Comparison of ENCODE assay signal across 11 mouse cellular contexts in genomic region chr9:20653859-20654258, GRCm38 (mm10). TPM values are rescaled to one million over a fixed set of nuclear protein-coding genes. Genes with fewer than 3 reads are reported as not detected.
DNase-seq lines count a peak whose midpoint lies in the region; ATAC-seq and TF ChIP-seq lines count a peak whose summit lies in the region.
"Had no signal": no experiment of that assay in that cellular context is flagged by ENCODE, and none has a peak within 500 bp of the region (broad histone marks: within the 10 kb centered on the region; RNA-seq: fewer than 3 reads in every experiment).

No protein-coding gene starts in this region.

- peaks cover 32% of the 10 kb centered on the region for H3K36me3 ChIP-seq in forebrain, embryonic 15.5 days
- H3K36me3 ChIP-seq in forebrain, embryonic 16.5 days (ENCODE audit: control insufficient read depth, insufficient read depth), result peaks cover 8% of the 10 kb centered on the region
- peaks cover 10% of the 10 kb centered on the region for H3K36me3 ChIP-seq in lung, postnatal 0 days (ENCODE audit: insufficient read depth, low read length)
- H3K36me3 ChIP-seq in hindbrain, embryonic 15.5 days, result peaks cover 35% of the 10 kb centered on the region; the same call in 1 of the 2 replicates
- H3K36me3 ChIP-seq in midbrain, postnatal 0 days (ENCODE audit: insufficient read depth, low read length), result peaks cover 40% of the 10 kb centered on the region

- H3K9ac ChIP-seq in forebrain, embryonic 15.5 days (replicated peaks), result no peak overlapping the region
- H3K9ac ChIP-seq in forebrain, embryonic 16.5 days (replicated peaks; ENCODE audit: low read depth, low read length), result no peak overlapping the region
- H3K9ac ChIP-seq in lung, postnatal 0 days (replicated peaks; ENCODE audit: low read depth), result no peak overlapping the region
- no peak overlapping the region for H3K9ac ChIP-seq in hindbrain, embryonic 15.5 days
- H3K9ac ChIP-seq in midbrain, postnatal 0 days (replicated peaks; ENCODE audit: low read length, poor library complexity, severe bottlenecking), result no peak overlapping the region

- no peak for ATAC-seq in forebrain, embryonic 15.5 days (replicated peaks)
- no peak for ATAC-seq in forebrain, embryonic 16.5 days
- no peak for ATAC-seq in lung, postnatal 0 days
- ATAC-seq in hindbrain, embryonic 15.5 days (ENCODE audit: low FRiP score, low read depth), result no peak
- no peak for ATAC-seq in midbrain, postnatal 0 days (ENCODE audit: low FRiP score)

- peak; percentile 19; the same call in 1 of the 2 replicates for TF ChIP-seq CTCF in lung, postnatal 0 days (IDR thresholded peaks at IDR 0.05)
- TF ChIP-seq CTCF in midbrain, postnatal 0 days (IDR thresholded peaks at IDR 0.05), result peak; percentile 20; the same call in 1 of the 2 replicates

- H3K4me3 ChIP-seq in forebrain, embryonic 15.5 days, result 0 out of 2 replicates have a peak overlapping the region, but pooled peaks have one; percentile 93
- no peak overlapping the region for H3K4me3 ChIP-seq in forebrain, embryonic 16.5 days (replicated peaks; ENCODE audit: low read length)
- H3K4me3 ChIP-seq in lung, postnatal 0 days (ENCODE audit: low read depth, low read length), result no peak overlapping the region
- no peak overlapping the region for H3K4me3 ChIP-seq in hindbrain, embryonic 15.5 days
- no peak overlapping the region for H3K4me3 ChIP-seq in midbrain, postnatal 0 days (ENCODE audit: low read depth, low read length)

- no peak for DNase-seq in lung, postnatal 0 days (ENCODE audit: low spot score)
- DNase-seq in lung, postnatal 36 days, result no peak
- DNase-seq in midbrain, postnatal 0 days (ENCODE audit: low spot score), result no peak
- no peak for DNase-seq in urinary bladder, adult 18-20 months (ENCODE audit: low spot score in 2 of 2)
- DNase-seq in layer of hippocampus, adult 11-12 months (ENCODE audit: low spot score), result no peak
- DNase-seq: adrenal gland, postnatal 10 days; B cell, adult 2 months; kidney, postnatal 14 days had no signal

- H3K9me3 ChIP-seq in forebrain, embryonic 15.5 days, result no peaks in the 10 kb centered on the region
- no peaks in the 10 kb centered on the region for H3K9me3 ChIP-seq in forebrain, embryonic 16.5 days (ENCODE audit: control insufficient read depth, low read length)
- H3K9me3 ChIP-seq in lung, postnatal 0 days (ENCODE audit: low read length), result no peaks in the 10 kb centered on the region
- H3K9me3 ChIP-seq in hindbrain, embryonic 15.5 days, result no peaks in the 10 kb centered on the region
- no peaks in the 10 kb centered on the region for H3K9me3 ChIP-seq in midbrain, postnatal 0 days (ENCODE audit: low read length)

- no peaks in the 10 kb centered on the region for H3K27me3 ChIP-seq in forebrain, embryonic 15.5 days
- H3K27me3 ChIP-seq in forebrain, embryonic 16.5 days (replicated peaks; ENCODE audit: control insufficient read depth, insufficient read depth, low read length), result no peaks in the 10 kb centered on the region
- no peaks in the 10 kb centered on the region for H3K27me3 ChIP-seq in lung, postnatal 0 days (replicated peaks; ENCODE audit: insufficient read depth, low read length)
- H3K27me3 ChIP-seq in hindbrain, embryonic 15.5 days, result no peaks in the 10 kb centered on the region
- no peaks in the 10 kb centered on the region for H3K27me3 ChIP-seq in midbrain, postnatal 0 days (ENCODE audit: insufficient read depth, low read length)

- 91% methylated on average over 3 of the region's 3 CpGs for WGBS in forebrain, embryonic 15.5 days
- 89% methylated on average over 3 of the region's 3 CpGs for WGBS in forebrain, embryonic 16.5 days
- 88% methylated on average over 3 of the region's 3 CpGs for WGBS in lung, postnatal 0 days
- 95% methylated on average over 3 of the region's 3 CpGs for WGBS in hindbrain, embryonic 15.5 days
- 93% methylated on average over 3 of the region's 3 CpGs for WGBS in midbrain, postnatal 0 days

- no peak overlapping the region for H3K4me2 ChIP-seq in forebrain, embryonic 15.5 days (replicated peaks)
- H3K4me2 ChIP-seq in forebrain, embryonic 16.5 days (ENCODE audit: low read length), result no peak overlapping the region
- H3K4me2 ChIP-seq in lung, postnatal 0 days (replicated peaks; ENCODE audit: low read depth, low read length), result no peak overlapping the region
- peak overlapping the region; percentile 76; the same call in 1 of the 2 replicates for H3K4me2 ChIP-seq in hindbrain, embryonic 15.5 days
- H3K4me2 ChIP-seq in midbrain, postnatal 0 days (ENCODE audit: low read depth, low read length, poor library complexity, severe bottlenecking), result no peak overlapping the region

- no peak overlapping the region for H3K27ac ChIP-seq in forebrain, embryonic 15.5 days (replicated peaks)
- no peak overlapping the region for H3K27ac ChIP-seq in forebrain, embryonic 16.5 days (ENCODE audit: low read length)
- H3K27ac ChIP-seq in lung, postnatal 0 days (ENCODE audit: low read length), result no peak overlapping the region
- no peak overlapping the region for H3K27ac ChIP-seq in hindbrain, embryonic 15.5 days (replicated peaks)
- H3K27ac ChIP-seq in midbrain, postnatal 0 days (ENCODE audit: low read depth, low read length), result no peak overlapping the region

- peaks cover 42% of the 10 kb centered on the region for H3K4me1 ChIP-seq in forebrain, embryonic 15.5 days
- peaks cover 31% of the 10 kb centered on the region for H3K4me1 ChIP-seq in forebrain, embryonic 16.5 days (replicated peaks; ENCODE audit: control insufficient read depth, insufficient read depth, low read length)
- peaks cover 12% of the 10 kb centered on the region; the same call in 1 of the 2 replicates for H3K4me1 ChIP-seq in lung, postnatal 0 days (ENCODE audit: insufficient read depth, low read depth, low read length)
- peaks cover 41% of the 10 kb centered on the region for H3K4me1 ChIP-seq in hindbrain, embryonic 15.5 days (replicated peaks)
- peaks cover 3% of the 10 kb centered on the region; the same call in 1 of the 2 replicates for H3K4me1 ChIP-seq in midbrain, postnatal 0 days (ENCODE audit: insufficient read depth, low read length)

- no peak for TF ChIP-seq EP300 in lung, postnatal 0 days (IDR thresholded peaks at IDR 0.05)

RNA-seq across cellular contexts. Expression of gene Pin1, which starts 2.0 kb away (rescaled TPM):
- 62.4 and 64.9 TPM in 2 replicates for polyA plus RNA-seq in forebrain, embryonic 15.5 days (2015; fragmentation: Nextera tagmentation; extraction: Ambion mirVana)
- 58.9 and 63.2 TPM in 2 replicates for polyA plus RNA-seq in forebrain, embryonic 16.5 days (2015; fragmentation: Nextera tagmentation; extraction: Ambion mirVana)
- 30.1 and 32.9 TPM in 2 replicates for polyA plus RNA-seq in lung, postnatal 0 days (2015; fragmentation: Nextera tagmentation; extraction: Ambion mirVana)
- 66.0 and 66.3 TPM in 2 replicates for polyA plus RNA-seq in hindbrain, embryonic 15.5 days (2015; fragmentation: Nextera tagmentation; extraction: Ambion mirVana)
- 31.9 and 32.0 TPM in 2 replicates for total RNA-seq in midbrain, postnatal 0 days (2014; rRNA removed)
- 60.3 and 67.1 TPM in 2 replicates for polyA plus RNA-seq in midbrain, postnatal 0 days (2015; fragmentation: Nextera tagmentation; extraction: Ambion mirVana)

RNA-seq across cellular contexts. Expression of gene Fbxl12, which starts 9.3 kb away (rescaled TPM):
- 16.3 and 16.4 TPM in 2 replicates for polyA plus RNA-seq in forebrain, embryonic 15.5 days (2015; fragmentation: Nextera tagmentation; extraction: Ambion mirVana)
- polyA plus RNA-seq in forebrain, embryonic 16.5 days (2015; fragmentation: Nextera tagmentation; extraction: Ambion mirVana), result 15.0 and 16.2 TPM in 2 replicates
- 18.2 and 19.2 TPM in 2 replicates for polyA plus RNA-seq in lung, postnatal 0 days (2015; fragmentation: Nextera tagmentation; extraction: Ambion mirVana)
- 13.8 TPM in 2 replicates for polyA plus RNA-seq in hindbrain, embryonic 15.5 days (2015; fragmentation: Nextera tagmentation; extraction: Ambion mirVana)
- total RNA-seq in midbrain, postnatal 0 days (2014; rRNA removed), result 17.6 and 25.3 TPM in 2 replicates
- 12.9 and 13.6 TPM in 2 replicates for polyA plus RNA-seq in midbrain, postnatal 0 days (2015; fragmentation: Nextera tagmentation; extraction: Ambion mirVana)

RNA-seq across cellular contexts. Expression of gene Ubl5, which starts 11.2 kb away (rescaled TPM):
- polyA plus RNA-seq in forebrain, embryonic 15.5 days (2015; fragmentation: Nextera tagmentation; extraction: Ambion mirVana), result 510 and 551 TPM in 2 replicates
- polyA plus RNA-seq in forebrain, embryonic 16.5 days (2015; fragmentation: Nextera tagmentation; extraction: Ambion mirVana), result 467 and 469 TPM in 2 replicates
- polyA plus RNA-seq in lung, postnatal 0 days (2015; fragmentation: Nextera tagmentation; extraction: Ambion mirVana), result 394 and 396 TPM in 2 replicates
- polyA plus RNA-seq in hindbrain, embryonic 15.5 days (2015; fragmentation: Nextera tagmentation; extraction: Ambion mirVana), result 441 and 476 TPM in 2 replicates
- total RNA-seq in midbrain, postnatal 0 days (2014; rRNA removed), result 213 and 253 TPM in 2 replicates
- polyA plus RNA-seq in midbrain, postnatal 0 days (2015; fragmentation: Nextera tagmentation; extraction: Ambion mirVana), result 498 and 531 TPM in 2 replicates
